Mouse (Mus musculus): ENCODE measurements at regions not wholly inside any gene's neighbourhood (a gene's known extent, or its start where the extent isn't known, plus 50 kb on each side); places are given as distances from the start of the nearest gene placed in this dataset.
"Not testable (repeated sequence)": the region's sequence is repeated elsewhere in the genome, so short reads cannot be mapped to it uniquely, and the experiment has no call there.

GRCm38 (mm10) chr16:73652976-73653690 is 758.5 kb downstream of the Robo2 start:
- DNase-seq (ENCODE audit: low spot score in 2 of 2): no peak

DNA sequence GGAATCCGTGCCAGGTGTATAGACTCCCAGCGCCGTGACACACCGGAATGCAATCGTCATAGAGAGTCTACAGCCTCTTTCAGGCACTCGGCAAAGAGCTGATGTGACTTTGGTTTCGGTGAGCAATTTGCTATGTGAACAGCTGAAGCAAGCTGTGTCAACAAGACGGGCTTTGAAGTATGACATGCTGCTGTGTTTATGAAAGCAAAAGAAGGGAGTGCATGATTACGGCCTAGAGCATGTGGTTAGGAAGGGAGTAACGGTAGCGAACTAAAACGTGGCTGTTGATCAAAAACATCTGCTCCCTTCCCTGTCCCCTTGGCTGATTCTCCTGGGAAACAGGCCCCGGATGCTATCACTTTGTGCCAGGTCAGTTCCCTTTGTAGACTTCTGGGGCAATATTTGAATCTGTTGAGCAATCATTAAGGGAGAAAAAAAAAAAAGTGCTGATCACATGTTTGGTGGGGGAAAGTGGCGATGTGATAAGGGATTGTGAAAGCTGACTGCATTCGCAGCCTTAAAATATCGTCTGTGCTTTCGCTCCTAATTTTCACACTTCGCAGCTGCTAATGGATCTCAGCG is 764.3 kb downstream of the Robo2 start:
- DNase-seq (ENCODE audit: low spot score in 2 of 2): no peak

GRCm38 (mm10) chr16:73613017-73613416 is 798.6 kb downstream of the Robo2 start:
- DNase-seq (ENCODE audit: low spot score in 2 of 2): no peak

GRCm38 (mm10) chr16:73591421-73591820 is 820.2 kb downstream of the Robo2 start:
- DNase-seq (ENCODE audit: low spot score in 2 of 2): no peak

DNA sequence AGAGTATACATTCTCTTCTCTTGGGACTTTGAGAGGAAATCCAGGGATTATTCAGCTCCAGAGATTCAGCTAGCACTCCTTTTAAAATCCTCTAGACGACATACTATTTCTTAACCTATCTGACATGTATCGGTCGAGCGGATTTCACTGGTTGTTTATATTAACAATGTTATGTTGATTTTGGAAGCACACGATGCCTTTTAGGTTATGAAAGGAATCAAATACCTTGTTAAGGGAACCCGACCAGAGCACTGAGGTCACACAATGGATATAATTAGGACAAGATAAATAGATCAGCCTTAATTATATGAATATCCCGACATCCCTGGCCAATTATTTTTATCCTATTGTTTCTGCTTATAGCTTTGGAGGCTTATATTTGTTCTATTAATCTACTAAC is 850.4 kb downstream of the Robo2 start:
- no peak for DNase-seq (ENCODE audit: low spot score in 2 of 2)

- no peak for DNase-seq (ENCODE audit: low spot score in 2 of 2)
Measured at GRCm38 (mm10) chr16:73556940-73557339, 854.7 kb downstream of the Robo2 start.

DNA sequence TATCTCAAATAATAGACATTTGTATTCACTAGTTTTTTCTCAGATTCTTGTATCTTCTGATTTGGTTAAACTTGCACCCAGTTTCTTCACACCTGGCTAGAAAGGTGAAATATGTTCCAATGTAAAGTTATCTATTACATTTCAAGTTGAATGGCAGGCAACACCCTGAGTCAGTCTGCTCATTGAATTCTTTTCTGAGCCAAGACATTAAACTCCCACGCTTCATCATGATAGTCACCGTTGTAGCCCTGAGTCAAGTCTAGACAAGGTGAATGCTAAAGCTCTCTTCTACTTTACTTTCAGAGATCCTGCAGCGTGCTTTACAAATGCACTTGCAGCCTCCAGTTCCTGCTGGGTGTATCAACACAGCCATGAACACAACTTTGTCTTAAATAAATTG is 868.0 kb downstream of the Robo2 start:
- no peak for DNase-seq (ENCODE audit: low spot score in 2 of 2)

DNA sequence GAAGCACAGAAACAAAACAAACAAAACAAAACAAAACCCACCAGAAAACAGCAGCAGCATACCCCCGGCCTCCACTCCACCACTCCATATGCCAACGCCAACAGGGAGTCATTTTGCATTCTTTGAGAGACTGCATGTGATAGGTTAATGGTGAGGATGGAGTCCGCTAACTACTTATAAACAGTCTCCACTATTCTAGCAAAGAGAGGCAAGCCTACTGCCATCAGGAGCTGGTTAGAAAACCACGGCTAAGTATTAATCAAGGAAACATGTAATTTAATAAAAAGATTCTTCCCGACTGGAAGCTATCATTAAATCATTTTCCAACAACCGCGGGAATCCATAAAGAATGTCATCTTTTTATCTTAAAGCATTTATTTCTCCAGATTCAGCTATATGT is 873.6 kb downstream of the Robo2 start:
- no peak for DNase-seq (ENCODE audit: low spot score in 2 of 2)

DNA sequence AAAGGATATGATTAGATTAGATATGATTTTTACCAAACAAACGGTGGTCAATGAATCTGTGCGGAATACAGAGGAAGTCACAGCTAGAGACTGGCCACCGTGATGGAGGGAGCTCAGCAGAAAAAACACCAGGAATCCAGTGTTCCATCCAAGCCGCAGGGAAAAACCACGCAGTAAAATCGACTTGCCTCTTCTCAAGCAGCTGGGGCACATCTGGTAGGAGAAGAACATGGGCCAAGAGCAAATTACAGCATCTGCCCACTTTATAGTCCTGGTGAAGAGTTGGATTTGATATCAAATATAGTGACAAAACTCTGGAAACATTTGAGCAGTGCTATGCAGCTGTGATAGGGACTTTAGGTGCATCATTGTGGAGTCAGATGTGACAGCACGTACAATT is 874.1 kb downstream of the Robo2 start:
- no peak for DNase-seq (ENCODE audit: low spot score in 2 of 2)

DNA sequence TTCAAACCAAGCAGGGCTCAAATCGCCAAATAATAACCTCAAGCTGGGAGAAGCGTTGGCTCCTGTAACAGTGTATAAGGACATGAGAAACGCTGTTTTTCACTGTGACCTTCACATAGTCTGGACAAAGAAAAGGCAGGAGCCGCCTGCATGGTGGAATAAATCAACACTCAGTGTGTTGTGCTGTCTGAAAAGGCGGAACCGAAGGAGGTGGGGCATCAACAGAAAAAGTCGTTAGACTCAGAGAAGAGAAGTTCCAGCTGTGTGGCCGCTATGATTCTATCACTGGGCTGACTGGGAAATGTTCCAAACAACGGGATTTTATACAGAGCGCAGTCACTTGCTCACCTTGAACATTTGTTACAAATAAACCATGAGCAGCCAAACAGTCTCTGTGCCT is 881.4 kb downstream of the Robo2 start:
- no peak for DNase-seq (ENCODE audit: low spot score in 2 of 2)

- DNase-seq (ENCODE audit: low spot score in 2 of 2): not testable (repeated sequence)
Measured at GRCm38 (mm10) chr16:73522931-73523330, 888.7 kb downstream of the Robo2 start.

- DNase-seq (ENCODE audit: low spot score in 2 of 2): no peak
Measured at GRCm38 (mm10) chr16:73504759-73505158, 906.9 kb downstream of the Robo2 start.

DNA sequence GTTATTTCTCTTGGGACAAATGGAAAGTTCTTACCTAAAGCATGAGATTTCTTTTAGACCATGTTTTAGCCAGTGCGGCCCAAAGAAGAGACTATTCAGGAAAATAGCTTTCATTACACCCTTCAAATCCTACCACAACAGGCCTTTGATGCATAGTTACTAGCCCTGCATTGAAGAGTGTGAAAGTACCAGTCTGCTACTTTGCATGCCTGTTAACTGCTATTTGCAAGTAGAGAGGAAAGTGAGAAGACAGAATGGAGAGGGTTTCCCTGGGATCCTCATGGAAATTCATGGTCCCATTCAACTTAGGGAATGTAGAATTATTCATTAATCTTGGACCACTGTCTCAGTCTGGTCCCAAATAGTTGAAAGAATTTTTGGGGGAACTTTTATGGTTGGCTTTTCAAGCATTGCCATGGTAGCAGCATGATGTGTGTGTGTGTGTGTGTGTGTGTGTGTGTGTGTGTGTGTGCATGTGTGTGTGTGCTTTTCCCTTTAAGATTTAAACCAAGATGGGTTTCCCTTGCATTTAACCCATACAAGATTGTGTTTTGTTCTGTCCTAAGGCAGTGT is 912.9 kb downstream of the Robo2 start:
- DNase-seq (ENCODE audit: low spot score in 2 of 2): no peak

- DNase-seq (ENCODE audit: low spot score in 2 of 2): no peak
Measured at GRCm38 (mm10) chr16:73483214-73483856, 928.3 kb downstream of the Robo2 start.

DNA sequence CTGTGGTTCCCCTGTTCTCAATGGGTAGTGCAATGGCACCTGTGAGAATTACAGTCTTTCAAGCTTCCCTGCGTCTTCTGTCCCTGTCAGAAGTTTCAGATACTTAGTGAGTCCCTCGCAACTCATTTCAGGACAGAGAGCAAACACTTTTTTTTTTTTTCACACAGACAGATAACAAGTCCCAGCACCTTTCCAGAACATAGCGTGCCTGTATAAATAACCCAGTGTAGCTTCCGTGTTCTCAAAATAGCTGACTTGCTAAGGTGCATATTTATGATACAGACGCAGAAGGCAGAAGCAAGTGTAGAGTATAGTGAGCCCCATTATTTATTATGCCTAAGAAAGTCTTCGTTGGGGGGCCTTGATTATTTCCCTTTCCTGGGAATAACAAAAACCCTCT is 929.4 kb downstream of the Robo2 start:
- DNase-seq (ENCODE audit: low spot score in 2 of 2): no peak

DNA sequence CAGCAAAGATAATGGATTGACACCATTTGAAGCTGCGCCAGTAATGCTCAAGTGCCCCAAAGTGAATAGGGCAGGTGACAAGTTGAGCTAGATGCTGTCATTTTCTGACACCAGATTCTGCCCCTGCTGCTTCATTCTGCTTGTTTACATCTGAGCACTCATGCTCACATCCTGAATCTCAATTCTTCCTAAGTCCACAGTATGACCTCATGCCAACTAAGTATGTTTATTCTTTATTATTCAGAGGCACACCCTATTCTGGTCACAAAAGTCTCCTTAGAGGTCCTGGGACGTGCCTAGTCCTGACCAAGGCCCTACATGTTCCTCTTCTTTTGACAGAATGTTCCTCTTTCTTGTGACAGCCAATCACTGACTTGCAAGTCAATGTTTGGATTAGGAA is 938.1 kb downstream of the Robo2 start:
- no peak for DNase-seq (ENCODE audit: low spot score in 2 of 2)

DNA sequence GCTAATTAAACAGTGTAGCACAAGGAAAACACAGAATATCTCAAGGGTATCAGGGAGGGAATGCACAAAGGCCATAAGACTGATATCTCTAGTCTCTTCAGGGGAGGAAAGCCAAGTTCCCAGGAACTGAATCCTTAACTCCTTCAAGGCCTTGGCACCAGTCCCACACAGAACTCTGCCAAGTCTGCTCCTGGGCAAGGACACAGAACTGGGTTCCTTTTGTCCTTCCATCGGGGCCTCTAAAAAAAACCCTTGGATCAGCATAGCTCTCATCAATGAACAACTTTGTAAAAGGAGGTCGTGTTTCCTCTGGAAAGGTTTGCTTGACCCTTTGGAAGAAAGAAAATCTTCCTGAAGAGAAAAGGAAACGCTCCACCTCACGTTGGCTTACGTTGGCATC is 940.1 kb downstream of the Robo2 start:
- peak; percentile 24 to 63 for DNase-seq (ENCODE audit: low spot score in 2 of 2)

- DNase-seq (ENCODE audit: low spot score in 2 of 2): no peak
Measured at GRCm38 (mm10) chr16:73470535-73470934, 941.1 kb downstream of the Robo2 start.

DNA sequence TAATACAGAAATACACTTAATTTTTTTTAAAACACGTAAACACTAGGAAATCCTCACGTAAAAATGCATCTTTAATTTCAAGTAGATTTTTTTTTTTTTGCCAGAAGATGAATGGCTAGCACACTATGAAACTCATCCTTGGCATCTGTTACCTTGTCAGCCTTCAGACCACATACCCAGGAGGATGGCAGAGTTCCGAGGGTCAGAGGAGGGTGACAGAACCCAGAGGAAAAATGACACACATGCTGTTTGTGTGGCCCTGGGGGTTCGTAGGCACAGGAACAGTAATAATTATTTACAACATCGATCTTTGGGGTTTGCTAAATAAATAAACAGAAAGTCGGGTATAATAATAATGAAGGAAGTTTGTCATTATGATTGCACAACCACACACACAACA is 945.3 kb downstream of the Robo2 start:
- no peak for DNase-seq (ENCODE audit: low spot score in 2 of 2)

DNA sequence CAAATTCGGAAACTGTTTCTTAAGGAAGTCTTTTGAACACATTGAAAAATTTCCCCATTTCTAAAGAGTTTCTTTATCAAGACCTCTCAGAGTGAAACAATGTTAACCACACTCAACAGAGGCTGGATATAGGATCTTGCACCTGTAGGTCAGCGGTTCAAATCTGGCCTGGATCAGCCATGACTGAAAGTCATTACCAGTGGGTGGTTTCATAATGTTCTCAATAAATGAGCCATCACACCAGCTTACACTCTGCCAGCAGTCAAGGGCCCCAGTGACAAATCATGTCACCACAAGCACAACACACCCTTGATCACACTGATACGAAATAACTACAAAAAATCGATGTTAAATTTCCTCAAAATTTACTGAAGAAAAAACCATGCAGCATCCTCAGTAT is 949.1 kb downstream of the Robo2 start:
- DNase-seq (ENCODE audit: low spot score in 2 of 2): no peak

GRCm38 (mm10) chr16:73450634-73451245 is 960.9 kb downstream of the Robo2 start:
- DNase-seq (ENCODE audit: low spot score in 2 of 2): no peak

- no peak for DNase-seq (ENCODE audit: low spot score in 2 of 2)
Measured at GRCm38 (mm10) chr16:73449836-73450235, 961.8 kb downstream of the Robo2 start.
